Mouse (Mus musculus): ENCODE data around the gene Mymx. TPM values are rescaled to one million over a fixed set of nuclear protein-coding genes. Genes with fewer than 3 reads are reported as not detected.

The Mymx gene
- polyA plus RNA-seq, 1 experiment, result 6.4 TPM

GRCm38 (mm10) chr17:45619386-45620256 is 17.7 kb upstream of the Mymx start:
- WGBS, result 36% methylated on average over 20 of the region's 20 CpGs
- peak overlapping the region; percentile 87 for H3K27ac ChIP-seq (ENCODE audit: insufficient read depth, low read depth, low read length)
- no peaks in the 10 kb centered on the region for H3K36me3 ChIP-seq (ENCODE audit: control insufficient read depth, insufficient read depth, low read length)
- H3K4me1 ChIP-seq (ENCODE audit: control insufficient read depth, insufficient read depth, low read length), result no peaks in the 10 kb centered on the region
- DNase-seq, result peak; percentile 66
- H3K4me3 ChIP-seq (ENCODE audit: insufficient read depth, low read depth, low read length), result peak overlapping the region; percentile 30
- no peaks in the 10 kb centered on the region for H3K27me3 ChIP-seq (replicated peaks; ENCODE audit: control insufficient read depth, insufficient read depth, low read length)
- TF ChIP-seq CTCF (conservative IDR thresholded peaks at IDR 0.05; ENCODE audit: insufficient read depth, insufficient read length, low read depth, low read length) (no peak), POLR2A (IDR thresholded peaks at IDR 0.05; ENCODE audit: low read depth, low read length) (no peak)

- Histone ChIP-seq H3K27ac (ENCODE audit: insufficient read depth, low read depth, low read length) (peak overlapping the region; percentile 87), H3K4me3 (ENCODE audit: insufficient read depth, low read depth, low read length) (peak overlapping the region; percentile 30), H3K4me1 (ENCODE audit: control insufficient read depth, insufficient read depth, low read length) (no peaks in the 10 kb centered on the region), H3K36me3 (ENCODE audit: control insufficient read depth, insufficient read depth, low read length) (no peaks in the 10 kb centered on the region), H3K27me3 (replicated peaks; ENCODE audit: control insufficient read depth, insufficient read depth, low read length) (no peaks in the 10 kb centered on the region)
- no peak for TF ChIP-seq CTCF (conservative IDR thresholded peaks at IDR 0.05; ENCODE audit: insufficient read depth, insufficient read length, low read depth, low read length)
- TF ChIP-seq POLR2A (IDR thresholded peaks at IDR 0.05; ENCODE audit: low read depth, low read length), result no peak
- DNase-seq, result peak; percentile 83
- 28% methylated on average over 8 of the region's 8 CpGs for WGBS
These were observed 17.1 kb upstream of the Mymx start for GRCm38 (mm10) chr17:45618941-45619385.

DNA sequence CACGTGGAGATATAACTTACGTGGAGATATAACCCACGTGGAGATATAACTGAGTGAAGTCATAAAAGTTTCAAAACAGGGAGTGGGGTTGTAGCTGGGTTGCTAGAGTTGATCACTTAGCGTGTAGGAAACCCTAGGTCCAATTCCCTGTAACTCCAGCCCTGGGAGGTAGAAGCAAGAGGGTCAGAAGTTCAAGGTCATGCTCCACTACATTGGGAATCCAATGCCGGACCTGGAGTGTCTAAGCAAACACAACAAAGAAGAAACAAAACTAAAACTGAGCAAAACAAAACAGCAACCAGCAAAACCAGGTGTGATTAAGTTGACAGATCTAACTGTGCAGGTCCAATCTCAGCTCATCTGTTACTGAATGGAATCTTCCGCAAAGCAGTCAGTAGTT is 15.8 kb upstream of the Mymx start:
- no peak for DNase-seq
- Histone ChIP-seq H3K4me1 (ENCODE audit: control insufficient read depth, insufficient read depth, low read length) (no peaks in the 10 kb centered on the region), H3K27me3 (replicated peaks; ENCODE audit: control insufficient read depth, insufficient read depth, low read length) (no peaks in the 10 kb centered on the region), H3K27ac (ENCODE audit: insufficient read depth, low read depth, low read length) (no peak overlapping the region), H3K36me3 (ENCODE audit: control insufficient read depth, insufficient read depth, low read length) (no peaks in the 10 kb centered on the region), H3K4me3 (ENCODE audit: insufficient read depth, low read depth, low read length) (no peak overlapping the region)
- WGBS, result 84% methylated on average over 6 of the region's 6 CpGs
- TF ChIP-seq POLR2A (IDR thresholded peaks at IDR 0.05; ENCODE audit: low read depth, low read length), result no peak
- no peak for TF ChIP-seq CTCF (conservative IDR thresholded peaks at IDR 0.05; ENCODE audit: insufficient read depth, insufficient read length, low read depth, low read length)

DNA sequence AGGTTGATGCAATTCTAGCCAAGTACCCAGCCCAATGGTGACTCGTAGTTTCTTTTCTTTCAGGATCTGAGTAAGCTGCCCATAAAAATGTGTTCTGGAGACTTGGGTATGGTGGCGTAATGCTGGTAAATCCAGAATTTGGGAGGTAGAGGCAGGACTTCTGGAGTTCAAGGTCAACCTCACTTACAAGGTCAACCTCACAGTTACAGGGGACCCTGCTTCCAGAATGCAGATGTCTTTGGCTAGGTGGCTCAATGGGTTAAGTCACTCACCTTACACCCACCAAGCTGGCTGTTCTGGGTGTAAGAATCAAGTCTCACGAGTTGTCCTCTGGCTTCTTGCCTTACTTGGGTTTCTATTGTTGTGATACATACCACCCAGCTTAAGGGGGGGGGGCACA is 14.8 kb upstream of the Mymx start:
- DNase-seq, result no peak
- Histone ChIP-seq H3K4me3 (ENCODE audit: insufficient read depth, low read depth, low read length) (no peak overlapping the region), H3K36me3 (ENCODE audit: control insufficient read depth, insufficient read depth, low read length) (no peaks in the 10 kb centered on the region), H3K27ac (ENCODE audit: insufficient read depth, low read depth, low read length) (no peak overlapping the region), H3K27me3 (replicated peaks; ENCODE audit: control insufficient read depth, insufficient read depth, low read length) (no peaks in the 10 kb centered on the region), H3K4me1 (ENCODE audit: control insufficient read depth, insufficient read depth, low read length) (no peaks in the 10 kb centered on the region)
- 85% methylated on average over 3 of the region's 3 CpGs for WGBS
- no peak for TF ChIP-seq POLR2A (IDR thresholded peaks at IDR 0.05; ENCODE audit: low read depth, low read length)
- TF ChIP-seq CTCF (conservative IDR thresholded peaks at IDR 0.05; ENCODE audit: insufficient read depth, insufficient read length, low read depth, low read length), result no peak

DNA sequence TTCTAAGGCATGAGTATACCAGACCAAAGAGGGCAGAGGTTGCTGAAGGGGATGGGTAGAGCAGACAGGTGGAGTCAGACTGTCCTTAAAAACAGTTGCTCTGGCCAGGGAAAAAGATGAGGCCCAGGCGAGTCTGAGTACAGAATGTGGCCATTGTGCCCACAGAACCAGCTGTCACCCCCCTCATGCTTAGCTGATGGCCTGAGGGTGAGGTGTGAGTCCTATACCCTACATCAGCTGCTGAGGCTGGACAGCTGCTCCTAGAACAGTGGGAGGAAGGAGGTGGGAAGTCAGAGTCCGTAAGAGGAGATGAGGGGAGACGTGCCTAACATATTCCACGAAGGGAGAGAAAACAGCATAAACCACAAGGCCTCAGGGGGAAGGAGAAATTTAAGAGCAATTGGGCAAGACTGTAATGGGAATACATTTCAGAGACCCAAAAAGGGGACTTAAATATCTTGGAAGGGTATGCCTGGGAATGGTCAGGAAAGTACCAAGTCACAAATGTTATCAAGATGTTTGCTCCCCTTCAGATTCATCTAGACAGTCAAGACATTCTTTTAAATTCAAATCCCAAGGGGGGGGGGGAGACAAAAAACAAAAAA is 14.2 kb upstream of the Mymx start:
- WGBS, result 72% methylated on average over 4 of the region's 4 CpGs

DNA sequence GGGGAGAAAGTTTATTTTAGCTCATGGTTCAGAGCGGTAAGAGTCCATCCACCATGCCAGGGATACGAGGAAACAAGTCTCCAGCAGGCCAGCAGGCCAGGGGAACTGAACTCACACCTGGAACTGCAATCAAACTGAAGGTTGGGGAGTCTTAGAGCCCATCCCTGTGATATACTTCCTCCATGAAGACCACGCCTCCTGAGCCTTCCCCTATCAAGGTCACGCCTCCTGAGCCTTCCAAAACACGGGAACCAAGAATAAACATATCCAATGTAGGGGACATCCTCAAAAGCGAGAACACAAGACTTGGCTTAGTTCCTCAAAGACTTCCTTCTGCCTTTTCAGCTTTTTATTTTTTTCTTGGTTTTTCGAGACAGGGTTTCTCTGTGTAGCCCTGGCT is 11.0 kb upstream of the Mymx start:
- Histone ChIP-seq H3K4me1 (ENCODE audit: control insufficient read depth, insufficient read depth, low read length) (no peaks in the 10 kb centered on the region), H3K27ac (ENCODE audit: insufficient read depth, low read depth, low read length) (no peak overlapping the region), H3K36me3 (ENCODE audit: control insufficient read depth, insufficient read depth, low read length) (no peaks in the 10 kb centered on the region), H3K4me3 (ENCODE audit: insufficient read depth, low read depth, low read length) (no peak overlapping the region), H3K27me3 (replicated peaks; ENCODE audit: control insufficient read depth, insufficient read depth, low read length) (no peaks in the 10 kb centered on the region)
- TF ChIP-seq POLR2A (IDR thresholded peaks at IDR 0.05; ENCODE audit: low read depth, low read length) (no peak), CTCF (conservative IDR thresholded peaks at IDR 0.05; ENCODE audit: insufficient read depth, insufficient read length, low read depth, low read length) (no peak)
- WGBS, result 76% methylated on average over 7 of the region's 7 CpGs
- no peak for DNase-seq

More for the DNA sequence above, 14.2 kb upstream of the Mymx start:
- H3K4me1 ChIP-seq (ENCODE audit: control insufficient read depth, insufficient read depth, low read length), result no peaks in the 10 kb centered on the region
- TF ChIP-seq CTCF (conservative IDR thresholded peaks at IDR 0.05; ENCODE audit: insufficient read depth, insufficient read length, low read depth, low read length), result no peak
- no peak for TF ChIP-seq POLR2A (IDR thresholded peaks at IDR 0.05; ENCODE audit: low read depth, low read length)
- no peaks in the 10 kb centered on the region for H3K36me3 ChIP-seq (ENCODE audit: control insufficient read depth, insufficient read depth, low read length)
- DNase-seq, result no peak
- H3K27ac ChIP-seq (ENCODE audit: insufficient read depth, low read depth, low read length), result no peak overlapping the region
- H3K27me3 ChIP-seq (replicated peaks; ENCODE audit: control insufficient read depth, insufficient read depth, low read length), result no peaks in the 10 kb centered on the region
- H3K4me3 ChIP-seq (ENCODE audit: insufficient read depth, low read depth, low read length), result no peak overlapping the region

- Histone ChIP-seq H3K4me3 (ENCODE audit: insufficient read depth, low read depth, low read length) (no peak overlapping the region), H3K27me3 (replicated peaks; ENCODE audit: control insufficient read depth, insufficient read depth, low read length) (no peaks in the 10 kb centered on the region), H3K27ac (ENCODE audit: insufficient read depth, low read depth, low read length) (no peak overlapping the region), H3K4me1 (ENCODE audit: control insufficient read depth, insufficient read depth, low read length) (no peaks in the 10 kb centered on the region), H3K36me3 (ENCODE audit: control insufficient read depth, insufficient read depth, low read length) (no peaks in the 10 kb centered on the region)
- TF ChIP-seq POLR2A (IDR thresholded peaks at IDR 0.05; ENCODE audit: low read depth, low read length) (no peak), CTCF (conservative IDR thresholded peaks at IDR 0.05; ENCODE audit: insufficient read depth, insufficient read length, low read depth, low read length) (no peak)
- 77% methylated on average over 8 of the region's 8 CpGs for WGBS
- DNase-seq, result no peak
These were observed 10.1 kb upstream of the Mymx start for GRCm38 (mm10) chr17:45612008-45612407.
